Mouse (Mus musculus) testis, postnatal 14 days (tissue): ENCODE results near the gene Ell3.

Source experiments
- DNase-seq: peaks from one replicate; pipeline ENCODE4 v3.0.0; 2021; ENCODE audit warnings: low spot score

Gene Ell3

GRCm38 (mm10) chr2:121447006-121447405, 2.9 kb upstream of the Ell3 start:
- DNase-seq, result no peak

DNA sequence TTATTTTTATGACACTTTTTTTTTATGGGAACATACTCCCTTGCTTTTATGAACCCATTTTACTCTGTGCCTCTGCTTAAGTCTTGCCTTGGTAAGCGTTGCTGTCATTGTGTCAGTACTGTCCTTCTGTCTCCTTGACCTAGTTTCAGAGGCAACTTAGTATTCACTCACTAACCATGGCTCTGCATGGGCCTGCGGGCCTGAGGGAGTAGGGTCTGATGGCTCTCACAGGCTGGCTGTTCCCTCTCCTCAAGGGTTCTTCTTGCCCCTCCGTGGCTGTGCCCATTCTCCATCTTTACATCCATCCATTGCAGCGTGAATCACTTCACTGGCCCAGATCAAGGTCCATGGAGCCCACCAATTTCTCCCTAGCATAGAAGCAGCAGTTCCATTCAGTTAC, 2.4 kb upstream of the Ell3 start:
- peak; percentile 53 for DNase-seq

GRCm38 (mm10) chr2:121445117-121445516, 1.0 kb upstream of the Ell3 start:
- DNase-seq, result no peak

DNA sequence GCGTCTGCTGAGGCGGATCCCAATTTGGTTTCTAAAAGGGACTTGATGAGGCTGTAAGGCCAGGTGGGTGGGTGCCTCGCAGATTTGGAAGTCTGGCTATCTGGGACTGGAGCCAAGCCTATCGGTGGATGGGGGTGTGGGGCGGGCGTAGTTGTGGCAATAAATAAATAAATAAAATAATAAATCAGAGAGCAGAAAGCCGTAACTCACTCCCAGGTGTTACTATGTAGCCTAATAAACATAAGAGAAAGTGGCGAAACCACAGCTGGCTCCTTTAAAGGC, 1.1 kb downstream of the Ell3 start:
- DNase-seq, result no peak

- peak; percentile 63 for DNase-seq
These were observed 1.6 kb downstream of the Ell3 start for GRCm38 (mm10) chr2:121442259-121443067.

DNA sequence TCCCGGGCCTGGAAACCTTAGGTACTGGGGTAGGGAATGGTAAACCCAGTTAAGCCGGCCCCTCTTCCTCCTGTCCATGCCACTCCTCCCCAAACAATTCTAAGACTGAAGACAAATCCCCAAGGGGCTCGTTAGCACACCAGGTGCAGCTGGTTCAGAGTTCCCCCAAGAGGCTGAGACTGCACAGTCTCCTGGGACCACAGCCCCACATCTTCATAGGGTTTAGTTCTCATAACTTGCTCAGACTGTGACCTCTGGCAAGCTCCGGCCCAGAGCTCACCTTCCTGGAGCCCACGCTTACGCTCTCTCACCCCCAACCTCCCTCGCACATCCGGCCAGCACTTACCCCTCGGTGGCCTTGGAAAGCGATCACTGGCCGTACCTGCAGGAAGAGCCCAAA, 2.3 kb downstream of the Ell3 start:
- peak; percentile 59 for DNase-seq

DNA sequence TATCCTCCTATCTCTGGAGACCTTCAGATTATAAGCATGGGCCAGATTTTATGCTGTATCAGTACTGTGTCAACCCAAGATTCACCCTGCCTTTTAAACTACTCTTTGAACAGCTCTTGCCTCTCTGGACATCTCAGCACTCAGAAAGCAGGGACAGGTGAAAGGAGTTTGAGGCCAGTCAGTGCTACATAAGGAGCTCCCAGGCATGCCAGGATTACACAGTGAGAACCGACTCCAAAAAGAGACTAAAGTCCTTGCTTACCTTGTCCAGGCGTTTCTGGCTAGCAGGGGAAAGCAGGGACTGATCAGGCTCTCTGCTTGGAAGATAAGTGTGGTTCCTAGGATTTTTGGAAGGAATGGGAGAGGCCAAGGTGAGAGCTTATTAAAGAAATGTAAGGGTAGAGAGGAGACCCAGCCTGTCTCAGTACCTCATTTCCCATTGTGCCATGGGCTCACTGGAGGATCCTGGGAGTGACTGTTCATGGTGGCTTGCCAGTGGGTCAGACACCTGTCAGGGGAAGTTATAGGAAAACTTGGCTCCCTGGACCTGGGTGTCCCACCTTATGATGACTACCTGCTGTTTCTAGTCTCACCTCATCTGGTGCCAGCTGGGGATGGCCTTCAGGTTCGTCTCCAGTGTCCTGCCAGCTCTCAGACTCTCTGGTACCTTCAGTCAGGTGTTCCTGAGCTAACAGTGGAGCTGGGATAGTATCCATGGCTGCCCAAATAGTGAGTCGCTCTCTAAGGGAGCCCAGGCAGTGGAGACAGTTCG, 3.1 kb downstream of the Ell3 start:
- DNase-seq, result no peak

DNA sequence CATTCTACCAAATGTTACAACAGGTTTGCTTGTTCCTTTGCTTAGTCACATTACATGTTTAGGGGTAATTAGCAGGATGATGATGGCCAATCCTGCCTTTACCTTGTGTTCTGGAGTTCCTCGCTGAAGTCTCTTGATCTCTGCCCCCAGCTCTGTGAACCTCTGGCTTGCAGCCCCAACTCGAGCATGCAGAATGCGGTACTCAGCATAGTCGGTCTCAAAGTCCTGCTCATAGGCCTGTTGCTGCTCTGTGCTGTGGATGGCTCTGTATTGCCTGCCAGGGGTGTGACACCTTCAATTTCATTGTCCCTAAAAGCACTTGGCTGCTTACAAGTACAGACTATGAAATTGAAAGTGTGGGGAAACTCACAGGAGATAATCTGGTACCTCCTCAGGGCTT, 4.3 kb downstream of the Ell3 start:
- DNase-seq, result no peak

DNA sequence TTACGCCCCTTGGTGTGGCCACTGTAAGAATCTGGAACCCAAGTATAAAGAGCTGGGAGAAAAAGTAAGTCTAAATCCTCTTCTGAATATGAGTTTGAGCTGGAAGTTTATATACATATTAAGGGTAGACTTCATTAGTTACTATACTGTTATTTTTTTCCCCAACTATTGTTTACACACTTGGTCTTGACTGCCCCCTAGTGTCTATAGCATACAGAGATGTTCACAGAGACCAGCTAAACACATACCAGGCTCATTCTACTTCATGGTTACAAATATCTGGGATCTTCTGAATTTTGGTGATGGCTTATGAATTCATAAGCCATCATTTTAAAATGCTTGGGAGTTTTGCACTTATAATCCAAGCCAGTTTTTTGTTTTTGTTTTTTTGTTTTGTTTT, 9.2 kb downstream of the Ell3 start:
- DNase-seq, result no peak

DNA sequence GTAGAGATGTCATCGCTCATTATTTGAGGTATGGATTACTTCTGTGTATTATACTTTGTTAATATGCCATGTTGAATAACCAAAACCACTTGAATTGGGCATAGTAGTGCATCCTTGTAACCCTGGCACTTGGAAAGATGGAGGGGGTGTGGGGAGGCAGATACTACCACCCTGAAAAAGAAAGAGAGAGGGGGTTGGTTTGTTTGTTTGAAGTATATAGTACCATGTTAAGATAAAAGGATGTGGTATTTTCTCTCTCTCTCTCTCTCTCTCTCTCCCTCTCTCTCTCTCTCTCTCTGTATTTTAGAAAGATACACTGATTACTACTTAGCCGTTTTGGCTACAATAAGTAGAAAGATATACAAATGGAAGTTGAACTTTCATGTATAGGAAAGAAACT, 18.2 kb downstream of the Ell3 start:
- no peak for DNase-seq

- DNase-seq, result no peak
These were observed 20.9 kb downstream of the Ell3 start for GRCm38 (mm10) chr2:121423166-121423565.

GRCm38 (mm10) chr2:121418476-121418875, 25.6 kb downstream of the Ell3 start:
- DNase-seq, result no peak

- no peak for DNase-seq
These were observed 27.7 kb downstream of the Ell3 start for GRCm38 (mm10) chr2:121416356-121416755.

DNA sequence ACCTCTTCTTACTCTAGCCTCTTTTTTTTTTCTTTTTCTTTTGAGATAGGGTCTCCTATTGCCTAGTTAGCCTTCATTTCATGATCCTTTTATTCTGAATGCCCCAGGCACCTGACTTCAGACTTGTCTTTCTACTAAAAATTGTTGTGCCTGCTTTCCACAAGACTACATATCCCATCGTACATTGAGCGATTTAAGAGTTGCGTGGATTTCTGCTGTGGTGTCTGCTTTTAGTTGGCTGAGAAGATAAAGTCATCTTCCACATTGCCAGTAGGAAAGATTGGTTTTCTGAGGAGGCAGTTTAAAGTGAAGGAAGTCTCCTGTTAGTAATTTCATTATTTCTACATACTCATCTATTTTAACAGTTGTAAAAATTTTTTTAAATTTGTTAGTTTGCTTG, 28.5 kb downstream of the Ell3 start:
- no peak for DNase-seq

GRCm38 (mm10) chr2:121415103-121415502, 29.0 kb downstream of the Ell3 start:
- DNase-seq, result no peak

DNA sequence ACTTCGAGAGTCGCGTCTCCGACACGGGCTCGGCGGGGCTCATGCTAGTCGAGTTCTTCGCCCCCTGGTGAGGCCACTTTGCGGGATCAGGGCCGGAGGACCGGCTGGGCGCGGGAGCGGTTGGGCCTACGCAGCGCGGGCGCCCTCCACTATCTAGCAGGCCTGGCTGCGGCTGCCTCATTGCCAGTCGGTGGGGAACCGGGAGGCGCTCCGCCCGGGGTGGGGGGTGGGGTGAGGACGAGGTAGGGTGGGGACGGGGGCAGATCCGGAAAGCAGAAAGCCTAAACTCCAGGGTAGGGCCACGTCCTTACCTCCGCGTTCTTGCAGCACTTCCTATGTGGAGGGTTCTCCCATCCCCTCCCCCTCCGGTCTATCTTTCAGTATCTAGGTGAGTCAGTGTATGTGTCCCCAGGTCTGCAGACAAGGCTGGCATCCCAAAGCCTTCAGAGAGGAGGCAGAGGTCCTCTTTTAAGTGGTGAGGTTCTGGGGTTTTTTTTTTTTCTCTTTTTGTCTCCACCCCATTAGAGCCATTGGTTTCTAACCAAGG, 29.9 kb downstream of the Ell3 start:
- DNase-seq, result no peak

DNA sequence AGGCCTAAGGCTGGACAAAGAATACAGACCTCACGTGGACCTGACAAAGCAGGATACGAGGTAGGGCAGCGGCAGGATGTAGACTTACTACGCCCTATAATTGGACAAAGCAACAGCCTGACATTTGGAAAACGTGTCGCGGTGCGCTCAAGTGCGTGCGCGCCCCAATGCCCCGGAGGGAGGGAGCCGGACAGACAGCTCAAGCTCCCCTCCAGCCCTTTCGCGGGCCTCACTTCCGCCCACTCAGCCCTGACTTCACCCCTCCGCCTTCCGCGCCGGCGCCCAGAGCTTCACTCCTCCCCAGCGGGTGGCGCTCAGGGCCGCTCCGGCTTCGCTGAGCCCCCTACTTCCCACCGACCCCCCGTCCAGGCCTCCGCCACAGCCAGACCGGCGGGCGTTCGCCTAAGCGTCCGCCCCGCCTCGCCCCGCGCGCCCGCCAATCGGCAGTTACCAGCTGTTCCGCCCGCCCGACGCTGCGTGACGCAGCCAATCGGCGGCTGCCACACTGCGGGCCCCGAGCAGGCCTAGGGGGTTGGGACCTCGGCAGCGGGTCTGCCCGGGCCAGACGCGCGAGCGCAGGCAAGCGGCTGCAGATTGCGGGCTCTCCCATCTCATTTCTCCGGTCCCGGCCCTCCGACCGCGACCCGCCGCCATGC, 30.6 kb downstream of the Ell3 start, which contains the start of the genes Pdia3 and Catsper2:
TSS of gene Pdia3 (plus strand) at position 389 of the 656 bp plus-strand sequence.
TSS of gene Catsper2 (minus strand) at position 406 of the 656 bp plus-strand sequence.
- DNase-seq, result peak; percentile 97

- DNase-seq, result peak; percentile 42
These were observed 31.2 kb downstream of the Ell3 start for GRCm38 (mm10) chr2:121412843-121413386.

GRCm38 (mm10) chr2:121408160-121408559, 35.9 kb downstream of the Ell3 start:
- no peak for DNase-seq

- no peak for DNase-seq
These were observed 40.8 kb downstream of the Ell3 start for GRCm38 (mm10) chr2:121403296-121403695.

DNA sequence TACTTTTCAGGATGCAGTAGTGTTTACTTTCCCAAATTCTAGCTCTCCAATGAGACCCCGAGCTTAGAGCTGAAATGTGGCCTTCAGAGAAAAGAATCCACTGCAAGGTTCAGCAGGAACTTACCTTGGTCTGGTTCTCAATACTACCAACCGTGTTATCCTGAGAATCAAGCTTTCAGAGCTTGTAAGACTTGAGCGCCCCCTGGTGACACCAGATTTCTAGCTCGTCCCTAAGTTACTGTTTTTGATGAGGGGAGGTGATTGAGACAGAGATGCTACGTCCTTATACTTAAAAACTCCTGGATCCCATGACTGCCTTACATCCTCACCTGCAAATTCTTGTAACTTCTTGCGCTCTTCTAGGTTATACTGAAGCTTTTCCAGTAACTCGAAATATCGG, 47.5 kb downstream of the Ell3 start:
- DNase-seq, result peak; percentile 36
